Mouse (Mus musculus): ENCODE results near the gene Rhbdd2. TPM values are rescaled to one million over a fixed set of nuclear protein-coding genes. Genes with fewer than 3 reads are reported as not detected.

Gene Rhbdd2
- total and polyA plus RNA-seq, 3 experiments, result 3.7 to 21.3 (median 6.4) TPM

- H3K27ac ChIP-seq (ENCODE audit: insufficient read depth, low read depth), result no peak overlapping the region
- no peak for DNase-seq (ENCODE audit: extremely low read depth)
- in situ Hi-C loops (cut with MboI; ENCODE audit: low pct_ligation_motif_present, low pct_unique_long_range_greater_than_20kb, low sequenced_read_pairs) (no loop called here), dilution Hi-C loops (cut with MboI; ENCODE audit: extremely low pct_ligation_motif_present, extremely low pct_unique_long_range_greater_than_20kb, low sequenced_read_pairs) (no loop called here)
- H3K79me2 ChIP-seq (replicated peaks; ENCODE audit: control insufficient read depth, extremely low read depth, insufficient read depth, poor library complexity, severe bottlenecking), result peaks cover 9% of the 10 kb centered on the region; the same call in 1 of the 2 replicates
- TF ChIP-seq JUN (IDR thresholded peaks at IDR 0.05; ENCODE audit: insufficient read depth, low read depth, low read length), result no peak
- TF ChIP-seq ZNF384 (IDR thresholded peaks at IDR 0.05; ENCODE audit: low read depth, low read length), result no peak
- no peak for TF ChIP-seq POLR2AphosphoS2 (IDR thresholded peaks at IDR 0.05; ENCODE audit: low read depth, low read length)
- no peak for TF ChIP-seq RCOR1 (conservative IDR thresholded peaks at IDR 0.05; ENCODE audit: low read depth, low read length)
- TF ChIP-seq SIN3A (IDR thresholded peaks at IDR 0.05; ENCODE audit: low read length), result no peak
- no peak for TF ChIP-seq POLR2A (IDR thresholded peaks at IDR 0.05; ENCODE audit: low read depth, low read length)
- no peak for TF ChIP-seq ZC3H11A (IDR thresholded peaks at IDR 0.05; ENCODE audit: low read depth, low read length)
- no peak for TF ChIP-seq MXI1 (IDR thresholded peaks at IDR 0.05; ENCODE audit: low read depth, low read length)
- no peak for TF ChIP-seq KAT2A (IDR thresholded peaks at IDR 0.05; ENCODE audit: insufficient replicate concordance, low read length)
- no peak for TF ChIP-seq EP300 (IDR thresholded peaks at IDR 0.05; ENCODE audit: low read length)
- no peak for TF ChIP-seq MAX (IDR thresholded peaks at IDR 0.05; ENCODE audit: low read length)
- peaks cover 9 to 40% of the 10 kb centered on the region in 2 experiments for H3K4me1 ChIP-seq (ENCODE audit: control insufficient read depth in 1 of 2, insufficient read depth in 2 of 2)
- H3K27me3 ChIP-seq (replicated peaks), result no peaks in the 10 kb centered on the region
- no peak overlapping the region for H3K4me3 ChIP-seq (replicated peaks in 1 of 3; ENCODE audit: low read depth in 2 of 3, low read length in 2 of 3, poor library complexity in 1 of 3)
- H3K9me3 ChIP-seq (replicated peaks; ENCODE audit: low read length), result no peaks in the 10 kb centered on the region
- no peak overlapping the region for H3K4me2 ChIP-seq (ENCODE audit: insufficient read depth, low read depth, poor library complexity, severe bottlenecking)
- peaks cover under 1 to 37% of the 10 kb centered on the region in 2 experiments for H3K36me3 ChIP-seq (replicated peaks in 1 of 2; ENCODE audit: control insufficient read depth in 1 of 2, insufficient read depth in 1 of 2, low read length in 1 of 2)
- no peak overlapping the region for H3K9ac ChIP-seq (ENCODE audit: insufficient read depth, low read depth)
These were observed 60.9 kb downstream of the Rhbdd2 start for GRCm38 (mm10) chr5:135693281-135693853.

- no peak overlapping the region for H3K4me2 ChIP-seq (ENCODE audit: insufficient read depth, low read depth, poor library complexity, severe bottlenecking)
- DNase-seq (ENCODE audit: extremely low read depth), result no peak
- H3K9ac ChIP-seq (ENCODE audit: insufficient read depth, low read depth), result no peak overlapping the region
- no peaks in the 10 kb centered on the region for H3K27me3 ChIP-seq (replicated peaks)
- in situ Hi-C loops (cut with MboI; ENCODE audit: low pct_ligation_motif_present, low pct_unique_long_range_greater_than_20kb, low sequenced_read_pairs) (no loop called here), dilution Hi-C loops (cut with MboI; ENCODE audit: extremely low pct_ligation_motif_present, extremely low pct_unique_long_range_greater_than_20kb, low sequenced_read_pairs) (no loop called here)
- TF ChIP-seq CHD2 (IDR thresholded peaks at IDR 0.05; ENCODE audit: low read length) (no peak), MAX (IDR thresholded peaks at IDR 0.05; ENCODE audit: low read length) (no peak), PAX5 (IDR thresholded peaks at IDR 0.05; ENCODE audit: low read length) (no peak), UBTF (IDR thresholded peaks at IDR 0.05; ENCODE audit: low read depth, low read length) (no peak), NRF1 (IDR thresholded peaks at IDR 0.05; ENCODE audit: low read depth, low read length) (no peak), ZKSCAN1 (IDR thresholded peaks at IDR 0.05; ENCODE audit: borderline replicate concordance, low read depth, low read length) (no peak), ZMIZ1 (IDR thresholded peaks at IDR 0.05; ENCODE audit: low read depth, low read length) (no peak), RCOR1 (conservative IDR thresholded peaks at IDR 0.05; ENCODE audit: low read depth, low read length) (no peak)
- peaks cover 6% of the 10 kb centered on the region; the same call in 1 of the 2 replicates for H3K79me2 ChIP-seq (replicated peaks; ENCODE audit: control insufficient read depth, extremely low read depth, insufficient read depth, poor library complexity, severe bottlenecking)
- H3K4me3 ChIP-seq (replicated peaks in 1 of 3; ENCODE audit: low read depth in 2 of 3, low read length in 2 of 3, poor library complexity in 1 of 3), result no peak overlapping the region
- H3K4me1 ChIP-seq (ENCODE audit: control insufficient read depth in 1 of 2, insufficient read depth in 2 of 2), result peaks cover 4 to 37% of the 10 kb centered on the region in 2 experiments
- no peaks in the 10 kb centered on the region for H3K9me3 ChIP-seq (replicated peaks; ENCODE audit: low read length)
- no peak overlapping the region for H3K27ac ChIP-seq (ENCODE audit: insufficient read depth, low read depth)
- peaks cover 12 to 53% of the 10 kb centered on the region in 2 experiments for H3K36me3 ChIP-seq (replicated peaks in 1 of 2; ENCODE audit: control insufficient read depth in 1 of 2, insufficient read depth in 1 of 2, low read length in 1 of 2)
These were observed 62.9 kb downstream of the Rhbdd2 start for GRCm38 (mm10) chr5:135695277-135695721.

Other genes with a start within 250 kb of the Rhbdd2 start
- 9.8 and 10.4 TPM in 2 replicates for gene Pom121, start 238.1 kb upstream of the Rhbdd2 start, total RNA-seq (2012; rRNA removed)
- gene Pom121, start 238.1 kb upstream of the Rhbdd2 start, total RNA-seq (2014; rRNA removed), result 2.4 and 3.4 TPM in 2 replicates
- 37.5 and 54.0 TPM in 2 replicates for gene Pom121, start 238.1 kb upstream of the Rhbdd2 start, polyA plus RNA-seq (2012; ENCODE audit: insufficient read length, low read depth)
- 6.3 and 6.4 TPM in 2 replicates for gene Hip1, start 87.5 kb upstream of the Rhbdd2 start, total RNA-seq (2012; rRNA removed)
- gene Hip1, start 87.5 kb upstream of the Rhbdd2 start, total RNA-seq (2014; rRNA removed), result 1.8 and 2.2 TPM in 2 replicates
- 3.4 and 3.6 TPM in 2 replicates for gene Hip1, start 87.5 kb upstream of the Rhbdd2 start, polyA plus RNA-seq (2012; ENCODE audit: insufficient read length, low read depth)
- gene Ccl26, start 69.0 kb upstream of the Rhbdd2 start, total RNA-seq (2012; rRNA removed), result not detected in 2 replicates
- gene Ccl26, start 69.0 kb upstream of the Rhbdd2 start, total RNA-seq (2014; rRNA removed), result not detected in 2 replicates
- not detected in 2 replicates for gene Ccl26, start 69.0 kb upstream of the Rhbdd2 start, polyA plus RNA-seq (2012; ENCODE audit: insufficient read length, low read depth)
- not detected in 2 replicates for gene Ccl24, start 59.6 kb upstream of the Rhbdd2 start, total RNA-seq (2012; rRNA removed)
- not detected in 2 replicates for gene Ccl24, start 59.6 kb upstream of the Rhbdd2 start, total RNA-seq (2014; rRNA removed)
- gene Ccl24, start 59.6 kb upstream of the Rhbdd2 start, polyA plus RNA-seq (2012; ENCODE audit: insufficient read length, low read depth), result not detected in 2 replicates
- 40.2 and 41.2 TPM in 2 replicates for gene Por, start 37.4 kb downstream of the Rhbdd2 start, total RNA-seq (2012; rRNA removed)
- gene Por, start 37.4 kb downstream of the Rhbdd2 start, total RNA-seq (2014; rRNA removed), result 16.3 and 17.3 TPM in 2 replicates
- gene Por, start 37.4 kb downstream of the Rhbdd2 start, polyA plus RNA-seq (2012; ENCODE audit: insufficient read length, low read depth), result 54.3 and 56.8 TPM in 2 replicates
- 21.4 and 22.2 TPM in 2 replicates for gene Tmem120a, start 111.8 kb downstream of the Rhbdd2 start, total RNA-seq (2012; rRNA removed)
- 9.1 and 12.0 TPM in 2 replicates for gene Tmem120a, start 111.8 kb downstream of the Rhbdd2 start, total RNA-seq (2014; rRNA removed)
- gene Tmem120a, start 111.8 kb downstream of the Rhbdd2 start, polyA plus RNA-seq (2012; ENCODE audit: insufficient read length, low read depth), result 27.1 and 27.7 TPM in 2 replicates
- gene Styxl1, start 145.8 kb downstream of the Rhbdd2 start, total RNA-seq (2012; rRNA removed), result not detected in 2 replicates
- not detected in 2 replicates for gene Styxl1, start 145.8 kb downstream of the Rhbdd2 start, total RNA-seq (2014; rRNA removed)
- not detected in 2 replicates for gene Styxl1, start 145.8 kb downstream of the Rhbdd2 start, polyA plus RNA-seq (2012; ENCODE audit: insufficient read length, low read depth)
- 152 and 163 TPM in 2 replicates for gene Mdh2, start 145.9 kb downstream of the Rhbdd2 start, total RNA-seq (2012; rRNA removed)
- 119 and 133 TPM in 2 replicates for gene Mdh2, start 145.9 kb downstream of the Rhbdd2 start, total RNA-seq (2014; rRNA removed)
- 489 and 569 TPM in 2 replicates for gene Mdh2, start 145.9 kb downstream of the Rhbdd2 start, polyA plus RNA-seq (2012; ENCODE audit: insufficient read length, low read depth)
- not detected in 2 replicates for gene Srrm3, start 174.3 kb downstream of the Rhbdd2 start, total RNA-seq (2012; rRNA removed)
- not detected in 2 replicates for gene Srrm3, start 174.3 kb downstream of the Rhbdd2 start, total RNA-seq (2014; rRNA removed)
- gene Srrm3, start 174.3 kb downstream of the Rhbdd2 start, polyA plus RNA-seq (2012; ENCODE audit: insufficient read length, low read depth), result not detected in 2 replicates